Mouse (Mus musculus) forebrain, embryonic 16.5 days (tissue): ENCODE measurements at regions not wholly inside any gene's neighbourhood (a gene's known extent, or its start where the extent isn't known, plus 50 kb on each side); places are given as distances from the start of the nearest gene placed in this dataset.

ENCODE experiments used
- ATAC-seq: fragments of 200-750 bp; cut with Nextera tagmentation; 2 replicates; pipeline ENCODE4 v1.8.0; 2017; ENCODE audit warnings: mild to moderate bottlenecking, moderate library complexity
- H3K27ac ChIP-seq: fragments of 300-500 bp; sonication (generic); 2 replicates; pipeline ENCODE4 v1.5.1; 2014; ENCODE audit warnings: low read length, control low read depth
- H3K27me3 ChIP-seq: fragments of 300-500 bp; sonication (generic); replicated peaks from 2 replicates; pipeline ENCODE4 v1.6.1; 2014; ENCODE audit warnings: low read length; ENCODE audit not compliant: control insufficient read depth, insufficient read depth
- H3K36me3 ChIP-seq: fragments of 300-500 bp; sonication (generic); 2 replicates; pipeline ENCODE4 v1.6.1; 2014; ENCODE audit not compliant: control insufficient read depth, insufficient read depth
- H3K4me1 ChIP-seq: fragments of 300-500 bp; sonication (generic); replicated peaks from 2 replicates; pipeline ENCODE4 v1.6.1; 2014; ENCODE audit warnings: low read length; ENCODE audit not compliant: control insufficient read depth, insufficient read depth
- H3K4me2 ChIP-seq: fragments of 300-500 bp; sonication (generic); 2 replicates; pipeline ENCODE4 v1.6.1; 2014; ENCODE audit warnings: mild to moderate bottlenecking, low read length, control low read depth
- H3K4me3 ChIP-seq: fragments of 300-500 bp; sonication (generic); replicated peaks from 2 replicates; pipeline ENCODE4 v1.5.1; 2014; ENCODE audit warnings: mild to moderate bottlenecking, low read length, control low read depth
- H3K9ac ChIP-seq: fragments of 300-500 bp; sonication (generic); replicated peaks from 2 replicates; pipeline ENCODE4 v1.6.1; 2014; ENCODE audit warnings: low read depth, low read length, control low read depth
- H3K9me3 ChIP-seq: fragments of 300-500 bp; sonication (generic); 2 replicates; pipeline ENCODE4 v1.6.1; 2016; ENCODE audit warnings: low read length; ENCODE audit not compliant: control insufficient read depth
- WGBS: fragments of 180-500 bp; shearing (Covaris S2); extraction: QIAGEN DNeasy Blood & Tissue Kit; methylation state at CpG from one replicate; pipeline ENCODE4 v1.1.7; 2014; 5-methylcytosine and 5-hydroxymethylcytosine counted together

GRCm38 (mm10) chr4:142947673-142948072 is 265.1 kb downstream of the Prdm2 start:
- ATAC-seq, result peak; percentile 76
- no peaks in the 10 kb centered on the region for H3K36me3 ChIP-seq
- H3K4me1 ChIP-seq, result peaks cover 8% of the 10 kb centered on the region; the same call in 1 of the 2 replicates
- 36% methylated on average over 6 of the region's 6 CpGs for WGBS
- no peak overlapping the region for H3K9ac ChIP-seq
- no peaks in the 10 kb centered on the region for H3K27me3 ChIP-seq
- peak overlapping the region; percentile 47; the same call in 1 of the 2 replicates for H3K27ac ChIP-seq
- H3K4me3 ChIP-seq, result no peak overlapping the region
- H3K9me3 ChIP-seq, result no peaks in the 10 kb centered on the region
- no peak overlapping the region for H3K4me2 ChIP-seq

GRCm38 (mm10) chr4:142933627-142934026 is 279.2 kb downstream of the Prdm2 start:
- no peaks in the 10 kb centered on the region for H3K27me3 ChIP-seq
- H3K4me2 ChIP-seq, result no peak overlapping the region
- 64% methylated on average over 9 of the region's 9 CpGs for WGBS
- H3K36me3 ChIP-seq, result no peaks in the 10 kb centered on the region
- no peak overlapping the region for H3K4me3 ChIP-seq
- H3K27ac ChIP-seq, result no peak overlapping the region
- no peak overlapping the region for H3K9ac ChIP-seq
- no peaks in the 10 kb centered on the region for H3K9me3 ChIP-seq
- no peak for ATAC-seq
- no peaks in the 10 kb centered on the region for H3K4me1 ChIP-seq

- H3K27ac ChIP-seq, result no peak overlapping the region
- peaks cover 8% of the 10 kb centered on the region for H3K4me1 ChIP-seq
- H3K36me3 ChIP-seq, result no peaks in the 10 kb centered on the region
- no peak overlapping the region for H3K9ac ChIP-seq
- H3K4me2 ChIP-seq, result no peak overlapping the region
- WGBS, result 81% methylated on average over 4 of the region's 4 CpGs
- no peak for ATAC-seq
- no peak overlapping the region for H3K4me3 ChIP-seq
- no peaks in the 10 kb centered on the region for H3K9me3 ChIP-seq
- no peaks in the 10 kb centered on the region for H3K27me3 ChIP-seq
These were observed 283.6 kb downstream of the Prdm2 start for GRCm38 (mm10) chr4:142929245-142929644.

- H3K9me3 ChIP-seq, result no peaks in the 10 kb centered on the region
- no peak overlapping the region for H3K9ac ChIP-seq
- H3K4me3 ChIP-seq, result no peak overlapping the region
- no peaks in the 10 kb centered on the region for H3K36me3 ChIP-seq
- ATAC-seq, result peak; percentile 47
- 57% methylated on average over 7 of the region's 7 CpGs for WGBS
- peaks cover 8% of the 10 kb centered on the region for H3K4me1 ChIP-seq
- H3K27me3 ChIP-seq, result no peaks in the 10 kb centered on the region
- H3K4me2 ChIP-seq, result no peak overlapping the region
- no peak overlapping the region for H3K27ac ChIP-seq
These were observed 285.3 kb downstream of the Prdm2 start for GRCm38 (mm10) chr4:142927328-142928108.

GRCm38 (mm10) chr4:142925111-142925510 is 287.7 kb downstream of the Prdm2 start:
- Histone ChIP-seq H3K4me3 (no peak overlapping the region), H3K27me3 (no peaks in the 10 kb centered on the region), H3K27ac (no peak overlapping the region), H3K9me3 (no peaks in the 10 kb centered on the region), H3K9ac (no peak overlapping the region), H3K4me2 (no peak overlapping the region), H3K4me1 (peaks cover 8% of the 10 kb centered on the region), H3K36me3 (no peaks in the 10 kb centered on the region)
- WGBS, result 77% methylated on average over 8 of the region's 8 CpGs
- ATAC-seq, result no peak

- 6% methylated on average over 17 of the region's 17 CpGs for WGBS
- Histone ChIP-seq H3K9ac (peak overlapping the region; percentile 51), H3K4me1 (peaks cover 9% of the 10 kb centered on the region), H3K36me3 (no peaks in the 10 kb centered on the region), H3K4me3 (peak overlapping the region; percentile 31), H3K27me3 (no peaks in the 10 kb centered on the region), H3K27ac (peak overlapping the region; percentile 38; the same call in 1 of the 2 replicates), H3K9me3 (no peaks in the 10 kb centered on the region), H3K4me2 (peak overlapping the region; percentile 62)
- peak; percentile 64 for ATAC-seq
These were observed 303.3 kb downstream of the Prdm2 start for GRCm38 (mm10) chr4:142909355-142909947.

GRCm38 (mm10) chr4:142908782-142909181 is 304.0 kb downstream of the Prdm2 start:
- WGBS, result 24% methylated on average over 6 of the region's 6 CpGs

GRCm38 (mm10) chr4:142903356-142904032 is 309.3 kb downstream of the Prdm2 start:
- 81% methylated on average over 9 of the region's 9 CpGs for WGBS
- no peak for ATAC-seq

More at GRCm38 (mm10) chr4:142908782-142909181, 304.0 kb downstream of the Prdm2 start:
- H3K4me1 ChIP-seq, result peaks cover 9% of the 10 kb centered on the region
- H3K9ac ChIP-seq, result no peak overlapping the region
- ATAC-seq, result no peak
- H3K36me3 ChIP-seq, result no peaks in the 10 kb centered on the region
- no peak overlapping the region for H3K4me3 ChIP-seq
- no peaks in the 10 kb centered on the region for H3K27me3 ChIP-seq
- no peak overlapping the region for H3K4me2 ChIP-seq
- H3K9me3 ChIP-seq, result no peaks in the 10 kb centered on the region
- no peak overlapping the region for H3K27ac ChIP-seq

GRCm38 (mm10) chr4:142900792-142901191 is 312.0 kb downstream of the Prdm2 start:
- H3K27ac ChIP-seq, result no peak overlapping the region
- H3K9me3 ChIP-seq, result no peaks in the 10 kb centered on the region
- H3K4me3 ChIP-seq, result no peak overlapping the region
- peak; percentile 36; the same call in 1 of the 2 replicates for ATAC-seq
- H3K4me1 ChIP-seq, result no peaks in the 10 kb centered on the region
- no peak overlapping the region for H3K9ac ChIP-seq
- H3K27me3 ChIP-seq, result no peaks in the 10 kb centered on the region
- H3K4me2 ChIP-seq, result no peak overlapping the region
- WGBS, result 21% methylated on average over 2 of the region's 9 CpGs
- no peaks in the 10 kb centered on the region for H3K36me3 ChIP-seq

More at GRCm38 (mm10) chr4:142903356-142904032, 309.3 kb downstream of the Prdm2 start:
- H3K36me3 ChIP-seq, result no peaks in the 10 kb centered on the region
- no peaks in the 10 kb centered on the region for H3K4me1 ChIP-seq
- H3K4me2 ChIP-seq, result no peak overlapping the region
- no peaks in the 10 kb centered on the region for H3K27me3 ChIP-seq
- no peak overlapping the region for H3K4me3 ChIP-seq
- no peak overlapping the region for H3K9ac ChIP-seq
- no peaks in the 10 kb centered on the region for H3K9me3 ChIP-seq
- H3K27ac ChIP-seq, result no peak overlapping the region
